Mouse (Mus musculus) left cerebral cortex, adult 9 months (tissue): ENCODE measurements around the gene Slc38a8.

Experiments used
- DNase-seq, 2 experiments: peaks; one replicate each; pipeline ENCODE4 v3.0.0; 2022; ENCODE audit warnings: low spot score in 2 of 2

The Slc38a8 gene

DNA sequence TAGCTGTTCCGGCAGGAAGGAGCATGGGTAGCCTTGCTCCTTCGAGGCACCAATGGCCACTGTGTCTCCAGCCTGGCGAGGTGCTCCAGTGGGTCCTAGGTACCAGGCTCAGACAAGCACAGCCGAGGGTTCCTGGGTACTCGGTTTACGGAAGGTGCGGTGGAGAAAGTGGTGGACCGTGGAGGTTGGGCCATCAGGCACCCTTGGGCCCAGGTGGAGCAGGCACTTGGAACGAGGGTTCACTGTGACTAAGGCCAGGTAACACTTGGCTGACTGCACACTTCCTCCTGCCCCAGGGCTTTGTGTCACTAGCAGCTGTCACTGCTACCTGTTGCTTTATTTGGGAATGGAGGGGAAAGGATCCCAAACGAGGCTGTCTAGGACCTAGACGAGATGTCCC, 64.0 kb downstream of the Slc38a8 start:
- no peak for DNase-seq

DNA sequence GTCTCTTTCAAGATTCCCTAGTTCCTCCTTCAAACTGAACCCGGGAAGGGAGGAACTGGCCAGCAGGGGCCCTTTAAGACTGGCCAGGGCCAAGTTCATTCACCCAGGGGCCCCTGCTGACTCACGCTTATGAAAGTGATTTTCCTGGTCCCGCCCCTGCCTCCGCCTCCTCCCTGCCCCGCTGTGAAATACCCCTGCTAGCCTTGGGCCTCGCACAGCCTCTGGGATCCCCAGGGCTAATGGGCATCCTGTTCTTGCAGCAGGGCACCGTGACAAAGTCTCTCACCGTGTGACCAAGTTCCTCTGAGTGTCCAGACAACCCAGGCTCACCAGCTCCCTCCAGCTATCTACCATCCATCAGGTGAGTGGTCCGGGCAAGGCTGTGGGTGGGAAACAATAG, 64.6 kb downstream of the Slc38a8 start:
- peak in 1 of 2 experiments; percentile 44 for DNase-seq

- no peak for DNase-seq
These were observed 65.2 kb downstream of the Slc38a8 start for GRCm38 (mm10) chr8:119436331-119436730.

DNA sequence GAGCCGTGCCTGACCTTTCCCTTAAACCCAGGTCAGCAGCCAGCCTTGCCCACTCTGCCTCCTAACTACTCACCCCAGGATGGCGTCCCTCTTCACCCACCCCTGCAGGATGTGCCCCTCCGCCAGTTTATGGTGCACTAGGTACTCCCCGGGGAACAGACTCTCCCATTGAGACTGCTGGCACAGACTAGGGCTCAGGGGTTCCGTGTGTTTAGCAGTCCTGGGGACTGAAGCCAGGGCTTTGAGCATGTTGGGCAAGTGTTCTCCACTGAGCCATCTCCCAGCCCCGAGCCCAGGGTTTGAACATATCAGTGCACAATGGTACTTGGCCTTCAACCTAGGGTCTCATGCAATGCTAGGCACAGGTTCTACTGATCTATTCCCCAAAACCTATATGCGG, 66.0 kb downstream of the Slc38a8 start:
- DNase-seq: no peak

GRCm38 (mm10) chr8:119434569-119434968, 66.9 kb downstream of the Slc38a8 start:
- no peak for DNase-seq

- DNase-seq: no peak
These were observed 67.8 kb downstream of the Slc38a8 start, which contains the start of gene Osgin1 for GRCm38 (mm10) chr8:119433582-119434174. Gene Osgin1, plus strand, starts transcription at chr8:119434124.

- DNase-seq: no peak
These were observed 69.1 kb downstream of the Slc38a8 start for GRCm38 (mm10) chr8:119432372-119432771.

GRCm38 (mm10) chr8:119430690-119431089, 70.8 kb downstream of the Slc38a8 start:
- no peak for DNase-seq

- DNase-seq: no peak
These were observed 71.2 kb downstream of the Slc38a8 start for GRCm38 (mm10) chr8:119430250-119430649.
